Mouse (Mus musculus): ENCODE data around the gene Serpinb9d. TPM values are rescaled to one million over a fixed set of nuclear protein-coding genes. Genes with fewer than 3 reads are reported as not detected.
"Not testable (repeated sequence)": the region's sequence is repeated elsewhere in the genome, so short reads cannot be mapped to it uniquely, and the experiment has no call there.

The Serpinb9d gene
- not detected for total RNA-seq (2021)
- long read RNA-seq, experiment 1: 0 reads
- long read RNA-seq, experiment 2: 0 reads

- DNase-seq: no peak
Observed at GRCm38 (mm10) chr13:33192659-33193058, at the start of gene Serpinb9d. TSS of gene Serpinb9d (plus strand) at chr13:33192959.

GRCm38 (mm10) chr13:33159642-33160041, 33.1 kb upstream of the Serpinb9d start, which contains the start of gene Serpinb9c:
TSS of gene Serpinb9c (minus strand) at chr13:33159742.
- no peak for DNase-seq

- DNase-seq: not testable (repeated sequence)
Observed at GRCm38 (mm10) chr13:33190486-33190885, 2.3 kb upstream of the Serpinb9d start.

GRCm38 (mm10) chr13:33199740-33200139, 7.0 kb downstream of the Serpinb9d start:
- no peak for DNase-seq

GRCm38 (mm10) chr13:33249312-33249711, 56.6 kb downstream of the Serpinb9d start, which contains the start of gene Serpinb9e:
TSS of gene Serpinb9e (plus strand) at chr13:33249612.
- DNase-seq: not testable (repeated sequence)

Other genes with a start within 250 kb of the Serpinb9d start
- gene Serpinb6b, start 227.8 kb upstream of the Serpinb9d start, total RNA-seq (2021): 10 to 100 TPM; 31.5 to 39.0 TPM
- 10 to 100 TPM in 1 of 2 experiments, 1 to 10 TPM in 1; 9.4 to 11.3 TPM for gene Serpinb9, start 189.7 kb upstream of the Serpinb9d start, total RNA-seq (2021)
- gene Serpinb9b, start 165.5 kb upstream of the Serpinb9d start, total RNA-seq (2021): under 1 TPM; 0.13 to 0.27 TPM
- not detected for gene Serpinb1b, start 114.4 kb upstream of the Serpinb9d start, total RNA-seq (2021)
- not detected for gene Serpinb9c, start 33.2 kb upstream of the Serpinb9d start, total RNA-seq (2021)
- gene Serpinb9e, start 56.7 kb downstream of the Serpinb9d start, total RNA-seq (2021): not detected
- gene Serpinb9f, start 131.1 kb downstream of the Serpinb9d start, total RNA-seq (2021): not detected
- not detected for gene Gm11397, start 202.8 kb downstream of the Serpinb9d start, total RNA-seq (2021)